8 mouse cellular contexts compared by ENCODE assay signal in genomic region chr17:8310838-8311614, GRCm38 (mm10). TPM values are rescaled to one million over a fixed set of nuclear protein-coding genes. Genes with fewer than 3 reads are reported as not detected.
DNase-seq lines count a peak whose midpoint lies in the region; ATAC-seq and TF ChIP-seq lines count a peak whose summit lies in the region.

Gene Sft2d1, plus strand, starts transcription at chr17:8311102.

- peak within 1 kb of the TSS; percentile 69 for H3K4me2 ChIP-seq in lung, postnatal 0 days (replicated peaks; ENCODE audit: low read depth, low read length)

- ATAC-seq in frontal cortex, adult (ENCODE audit: low TSS enrichment): peak; percentile 96
- ATAC-seq in lung, postnatal 0 days: peak; percentile 98

- peak; percentile 82; the same call in 1 of the 2 replicates for TF ChIP-seq EP300 in lung, postnatal 0 days (IDR thresholded peaks at IDR 0.05)

- peak within 1 kb of the TSS; percentile 77 for H3K9ac ChIP-seq in lung, postnatal 0 days (replicated peaks; ENCODE audit: low read depth)

- WGBS in hindbrain, embryonic 10.5 days: under 1% methylated on average over 54 of the region's 54 CpGs
- WGBS in lung, postnatal 0 days: 0% methylated on average over 52 of the region's 54 CpGs

- no peak for TF ChIP-seq CTCF in lung, postnatal 0 days (IDR thresholded peaks at IDR 0.05)

- peaks cover 25% of the 10 kb centered on the region for H3K4me1 ChIP-seq in hindbrain, embryonic 10.5 days (replicated peaks)
- H3K4me1 ChIP-seq in lung, postnatal 0 days (ENCODE audit: insufficient read depth, low read depth, low read length): peaks cover 3% of the 10 kb centered on the region; the same call in 1 of the 2 replicates

- H3K27ac ChIP-seq in hindbrain, embryonic 10.5 days: peak within 1 kb of the TSS; percentile 86
- H3K27ac ChIP-seq in lung, postnatal 0 days (ENCODE audit: low read length): peak within 1 kb of the TSS; percentile 81

- H3K4me3 ChIP-seq in hindbrain, embryonic 10.5 days: peak within 1 kb of the TSS; percentile 85
- H3K4me3 ChIP-seq in lung, postnatal 0 days (ENCODE audit: low read depth, low read length): peak within 1 kb of the TSS; percentile 69

- H3K36me3 ChIP-seq in hindbrain, embryonic 10.5 days: no peaks in the 10 kb centered on the region
- H3K36me3 ChIP-seq in lung, postnatal 0 days (ENCODE audit: insufficient read depth, low read length): no peaks in the 10 kb centered on the region

- no peaks in the 10 kb centered on the region for H3K9me3 ChIP-seq in hindbrain, embryonic 10.5 days
- no peaks in the 10 kb centered on the region for H3K9me3 ChIP-seq in lung, postnatal 0 days (ENCODE audit: low read length)

- H3K27me3 ChIP-seq in hindbrain, embryonic 10.5 days (ENCODE audit: insufficient read depth, poor library complexity, severe bottlenecking): no peaks in the 10 kb centered on the region
- no peaks in the 10 kb centered on the region for H3K27me3 ChIP-seq in lung, postnatal 0 days (replicated peaks; ENCODE audit: insufficient read depth, low read length)

- peak; percentile 83 for DNase-seq in MEL-GATA-1-ER (ENCODE audit: extremely low read depth, low read depth)
- DNase-seq in cerebellum, adult 8-10 months: peak; percentile 97
- peak; percentile 97 for DNase-seq in hindbrain, embryonic 10.5 days (ENCODE audit: low spot score)
- DNase-seq in layer of hippocampus, adult 9-11 months: peak; percentile 97
- peak; percentile 97 for DNase-seq in lung, postnatal 0 days (ENCODE audit: low spot score)
- DNase-seq in ovary, postnatal 14 days (ENCODE audit: low spot score): peak; percentile 91
- peak; percentile 97 for DNase-seq in thymus, postnatal 14 days

RNA-seq across cellular contexts. Expression of gene Sft2d1, which starts in this region (rescaled TPM):
- polyA plus RNA-seq in hindbrain, embryonic 10.5 days (2016; fragmentation: Nextera tagmentation; extraction: Ambion mirVana): 76.0 and 97.4 TPM in 2 replicates
- polyA plus RNA-seq in lung, postnatal 0 days (2015; fragmentation: Nextera tagmentation; extraction: Ambion mirVana): 113 and 115 TPM in 2 replicates

Comparison
In these comparisons a context has a peak if more than half of its experiments do, and no peak if none do; other contexts are left out.
1. Peak in every context shown above with its lines: DNase-seq, ATAC-seq, H3K4me3 ChIP-seq and H3K27ac ChIP-seq.